Mouse (Mus musculus): ENCODE measurements around the gene Ypel3.
"Not testable (repeated sequence)": the region's sequence is repeated elsewhere in the genome, so short reads cannot be mapped to it uniquely, and the experiment has no call there.

The Ypel3 gene

DNA sequence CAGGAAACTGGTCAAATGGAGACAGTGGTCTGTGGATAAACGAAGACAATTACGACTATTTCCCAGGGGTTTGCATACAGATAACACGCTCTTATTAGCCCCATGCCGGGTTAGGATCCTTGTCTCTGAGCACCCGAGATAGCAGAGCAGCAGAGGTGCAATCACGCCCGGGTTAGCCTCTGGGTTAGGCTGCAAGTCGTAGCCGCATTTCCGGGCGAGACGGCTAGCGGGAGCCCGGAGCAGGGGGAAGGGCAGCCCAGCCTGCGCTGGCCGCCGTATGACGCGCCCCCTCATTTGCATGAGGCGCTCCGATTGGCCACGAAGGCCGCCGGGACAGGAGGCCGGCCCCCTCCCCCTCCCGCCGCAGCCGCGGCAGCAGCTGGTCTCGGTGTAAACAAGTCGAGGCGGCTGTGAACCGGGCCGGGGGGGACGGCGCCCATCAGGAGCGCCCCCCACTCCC, at the start of gene Ypel3:
Ypel3 (plus strand) TSS at position 358 of the 460 bp plus-strand sequence.
- peak; percentile 75 for DNase-seq (ENCODE audit: low spot score)

DNA sequence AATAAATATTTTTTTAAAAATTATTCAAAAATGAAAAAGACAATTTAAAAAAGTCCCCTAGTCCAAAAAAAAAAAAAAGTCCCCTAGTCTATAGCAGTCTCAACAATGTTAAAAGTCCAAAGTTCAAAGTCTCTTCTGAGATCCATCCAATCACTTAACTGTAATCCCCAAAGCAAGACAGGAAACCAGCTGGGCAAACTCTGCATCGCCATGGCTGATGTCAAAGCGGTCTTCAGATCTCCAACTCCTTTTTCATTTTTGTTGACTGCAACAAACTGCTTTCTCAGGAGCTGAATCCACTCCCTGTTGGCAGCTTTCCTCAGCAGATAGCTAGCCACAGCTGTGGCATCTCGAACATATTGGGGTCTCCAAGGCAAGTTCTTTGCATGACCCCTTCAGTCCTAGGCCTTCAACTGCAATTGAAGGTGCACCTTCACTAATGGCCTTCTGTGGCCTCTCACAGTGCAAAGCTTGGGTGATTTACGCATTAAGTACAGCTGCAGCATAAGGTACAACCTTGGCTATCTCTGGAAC, 46.4 kb upstream of the Ypel3 start:
- DNase-seq (ENCODE audit: low spot score), result not testable (repeated sequence)

- DNase-seq (ENCODE audit: low spot score), result no peak
Measured at GRCm38 (mm10) chr7:126736122-126736521, 40.6 kb upstream of the Ypel3 start.

DNA sequence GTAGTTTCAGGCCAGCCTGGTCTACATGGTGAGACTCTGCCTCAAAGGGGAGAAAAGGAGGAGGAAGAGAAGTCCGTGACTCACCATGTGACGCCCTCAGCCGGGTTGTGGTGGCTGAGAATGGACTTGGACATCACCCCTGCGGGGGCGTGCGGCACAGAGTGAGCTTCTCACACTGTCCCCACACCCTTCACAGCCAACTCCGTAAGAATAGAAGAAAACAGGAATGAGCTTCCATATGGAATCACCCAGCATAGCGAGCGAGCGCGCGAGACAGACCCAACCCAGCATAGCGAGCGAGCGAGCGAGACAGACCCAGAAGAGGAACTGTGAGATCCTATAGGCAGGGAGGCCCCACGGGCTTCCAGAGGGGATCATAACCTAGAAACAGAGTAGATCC, 37.2 kb upstream of the Ypel3 start:
- no peak for DNase-seq (ENCODE audit: low spot score)

GRCm38 (mm10) chr7:126740132-126740735, 36.5 kb upstream of the Ypel3 start:
- DNase-seq (ENCODE audit: low spot score), result no peak

GRCm38 (mm10) chr7:126740977-126741376, 35.8 kb upstream of the Ypel3 start:
- DNase-seq (ENCODE audit: low spot score), result no peak

DNA sequence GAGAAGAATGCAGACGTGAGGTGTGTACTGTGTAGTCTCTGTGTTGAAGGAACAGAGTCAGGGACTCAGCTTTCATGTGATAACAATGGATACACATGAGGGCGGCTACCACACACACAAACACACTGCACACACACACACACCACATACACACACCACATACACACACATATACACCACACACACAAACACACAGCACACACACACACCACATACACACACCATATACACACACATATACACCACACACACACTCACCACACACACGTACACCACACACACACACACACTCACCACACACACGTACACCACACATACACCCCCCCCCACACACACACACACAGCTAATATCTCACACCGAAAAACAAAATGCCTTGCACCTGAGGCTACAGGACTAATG, 35.3 kb upstream of the Ypel3 start:
- no peak for DNase-seq (ENCODE audit: low spot score)

- no peak for DNase-seq (ENCODE audit: low spot score)
Measured at GRCm38 (mm10) chr7:126741964-126742482, 34.7 kb upstream of the Ypel3 start.

GRCm38 (mm10) chr7:126746066-126746465, 30.7 kb upstream of the Ypel3 start:
- DNase-seq (ENCODE audit: low spot score), result no peak

DNA sequence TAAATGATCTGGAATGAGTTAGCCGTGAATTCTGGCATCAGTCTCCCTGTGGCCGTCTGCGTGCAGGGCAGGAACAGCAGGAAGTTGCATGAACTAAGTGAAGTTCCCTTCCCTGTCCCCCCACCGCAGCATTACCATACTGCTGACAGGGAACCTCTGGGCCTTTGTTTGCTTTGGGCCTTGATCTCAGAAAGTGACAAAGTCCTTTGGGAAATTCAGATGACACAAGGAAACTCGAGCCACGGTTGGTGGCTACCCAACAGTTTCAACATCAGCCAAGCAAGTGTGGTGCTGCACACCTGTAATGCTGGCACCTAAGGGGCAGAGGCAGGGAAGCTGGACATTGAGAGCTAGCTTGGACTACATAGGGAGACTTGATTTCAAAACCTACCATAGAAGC, 30.0 kb upstream of the Ypel3 start:
- no peak for DNase-seq (ENCODE audit: low spot score)

DNA sequence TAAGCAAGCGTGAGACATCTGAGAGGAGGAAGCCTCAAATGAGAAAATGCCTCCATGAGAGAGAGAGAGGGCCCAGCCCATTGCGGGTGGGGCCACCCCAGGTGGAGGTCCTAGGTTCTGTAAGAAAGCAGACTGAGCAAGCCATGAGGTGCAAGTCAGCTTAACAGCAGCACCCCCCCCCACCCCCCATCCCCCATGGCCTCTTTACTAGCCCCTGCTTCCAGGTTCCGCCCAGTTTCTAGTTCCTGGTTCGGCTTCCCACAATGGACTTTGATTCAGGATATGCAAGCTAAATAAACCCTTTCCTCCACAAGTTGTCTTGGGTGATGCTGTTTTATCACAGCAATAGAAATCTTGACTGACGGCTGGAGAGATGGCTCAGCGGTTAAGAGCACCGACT, 27.9 kb upstream of the Ypel3 start:
- DNase-seq (ENCODE audit: low spot score), result no peak

DNA sequence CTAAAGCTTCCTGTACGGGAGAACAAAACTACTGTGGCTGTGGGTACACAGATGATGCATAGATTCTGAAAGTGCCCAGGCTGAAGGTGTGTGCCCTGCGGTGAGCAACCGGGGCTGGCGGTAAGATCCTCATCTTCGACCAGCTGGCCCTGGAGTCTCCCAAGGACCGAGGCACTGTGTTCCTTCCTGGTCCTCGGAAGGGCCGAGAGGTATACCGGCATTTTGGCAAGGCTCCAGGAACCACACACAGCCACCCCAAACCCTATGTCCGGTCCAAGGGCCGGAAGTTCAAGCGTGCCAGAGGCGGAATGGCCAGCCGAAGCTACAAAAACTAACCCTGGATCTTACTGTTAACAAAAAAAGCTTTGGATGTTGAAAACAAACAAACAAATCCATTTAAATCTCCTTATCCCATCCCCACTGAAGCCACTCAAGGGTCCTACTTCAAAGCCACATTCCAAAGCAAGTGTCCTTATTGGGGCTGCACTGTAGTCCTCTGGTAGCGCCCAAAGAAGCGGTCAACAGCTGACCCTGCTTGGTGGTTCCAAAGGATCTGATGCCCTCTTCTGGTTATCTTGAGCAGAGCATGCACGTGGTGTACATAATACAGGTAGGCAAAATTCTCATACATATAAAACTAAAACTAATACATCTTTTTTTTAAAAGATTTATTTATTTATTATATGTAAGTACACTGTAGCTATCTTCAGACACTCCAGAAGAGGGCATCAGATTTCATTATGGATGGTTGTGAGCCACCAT, 27.0 kb upstream of the Ypel3 start:
- DNase-seq (ENCODE audit: low spot score), result no peak

- DNase-seq (ENCODE audit: low spot score), result no peak
Measured at GRCm38 (mm10) chr7:126754866-126755265, 21.9 kb upstream of the Ypel3 start.

DNA sequence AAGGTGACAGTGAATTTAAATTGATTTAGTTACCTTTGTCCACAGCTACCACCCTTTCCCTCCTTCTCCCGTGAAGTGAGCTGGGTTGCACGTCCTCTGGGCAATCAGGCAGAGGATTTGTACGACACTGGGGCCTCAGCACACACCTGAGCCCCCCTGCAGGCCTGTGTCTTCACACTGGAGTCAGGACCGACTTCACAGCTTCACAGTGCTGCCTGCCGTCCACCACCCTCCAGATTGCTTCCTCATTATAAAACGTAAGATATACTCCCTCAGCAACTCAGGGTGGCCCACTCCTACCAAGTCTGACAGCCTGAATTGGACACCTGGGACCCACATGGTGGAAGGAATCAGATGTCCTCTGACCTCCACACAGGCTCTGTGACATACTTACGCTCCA, 18.2 kb upstream of the Ypel3 start:
- DNase-seq (ENCODE audit: low spot score), result no peak

DNA sequence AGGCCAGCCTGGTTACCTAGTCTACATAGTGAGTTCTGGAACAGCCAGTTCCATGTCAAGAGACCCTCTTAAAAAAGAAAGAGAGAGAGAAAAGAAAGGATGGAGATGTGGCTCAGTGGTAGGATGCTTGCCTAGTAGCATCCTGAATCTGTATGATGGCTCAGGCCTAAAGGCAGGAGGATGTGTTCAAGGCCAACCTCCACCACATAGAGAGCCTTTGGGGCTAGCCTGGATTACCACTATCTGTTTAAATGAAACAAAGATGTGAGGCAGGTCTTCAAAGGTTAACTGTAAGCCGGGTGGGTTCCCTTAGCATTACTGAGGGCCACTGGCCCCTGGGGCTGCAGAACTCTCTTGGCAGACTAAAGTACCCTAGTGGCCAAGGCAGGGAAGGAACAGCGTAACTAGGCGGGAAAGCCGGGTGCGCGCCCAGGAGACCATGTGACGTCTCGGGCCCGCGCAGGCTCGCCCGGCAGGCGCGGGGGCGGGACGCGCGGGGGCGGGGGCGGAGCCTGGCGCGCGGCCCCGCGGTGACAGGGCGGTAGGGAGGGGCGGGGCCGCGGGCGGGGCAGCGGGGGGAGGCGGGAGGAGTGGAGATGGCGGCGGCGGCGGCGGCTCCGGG, 17.6 kb upstream of the Ypel3 start, which contains the start of gene Mapk3:
Mapk3 (plus strand) TSS at position 552 of the 622 bp plus-strand sequence.
- peak; percentile 52 for DNase-seq (ENCODE audit: low spot score)

DNA sequence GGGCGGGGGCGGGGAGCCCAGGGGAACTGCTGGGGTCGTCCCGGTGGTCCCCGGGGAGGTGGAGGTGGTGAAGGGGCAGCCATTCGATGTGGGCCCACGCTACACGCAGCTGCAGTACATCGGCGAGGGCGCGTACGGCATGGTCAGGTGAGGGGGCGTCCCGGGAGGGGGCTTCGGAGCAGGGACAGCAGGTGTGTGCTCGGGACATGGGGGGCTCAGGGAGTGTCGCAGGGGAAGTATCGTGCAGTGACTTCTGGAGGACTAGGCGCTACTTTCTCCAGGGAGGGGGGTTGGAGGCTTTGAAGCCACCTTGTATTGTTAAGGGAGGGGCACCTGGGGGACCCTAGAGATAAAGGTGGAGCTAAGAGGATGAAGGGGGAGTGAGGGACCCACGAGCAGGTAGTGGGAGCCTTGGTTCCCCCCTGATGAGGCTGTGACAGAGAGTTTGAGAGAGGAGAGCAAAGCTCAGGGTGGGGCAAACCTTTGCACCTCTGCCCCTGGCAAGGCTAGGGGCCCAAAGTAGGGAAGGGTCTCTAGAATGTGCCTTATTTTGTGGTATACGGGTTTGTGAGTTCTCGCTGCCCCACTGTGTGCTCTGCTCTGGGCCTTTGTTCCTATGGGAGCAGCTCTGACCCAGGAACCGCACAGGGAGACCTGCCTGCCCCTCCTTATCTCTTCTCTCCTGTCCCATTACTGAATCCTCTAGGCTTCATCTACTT, 16.9 kb upstream of the Ypel3 start:
- no peak for DNase-seq (ENCODE audit: low spot score)

GRCm38 (mm10) chr7:126760391-126760802, 16.4 kb upstream of the Ypel3 start:
- no peak for DNase-seq (ENCODE audit: low spot score)

- no peak for DNase-seq (ENCODE audit: low spot score)
Measured at GRCm38 (mm10) chr7:126760956-126761355, 15.8 kb upstream of the Ypel3 start.

GRCm38 (mm10) chr7:126761529-126762067, 15.2 kb upstream of the Ypel3 start:
- DNase-seq (ENCODE audit: low spot score), result no peak

DNA sequence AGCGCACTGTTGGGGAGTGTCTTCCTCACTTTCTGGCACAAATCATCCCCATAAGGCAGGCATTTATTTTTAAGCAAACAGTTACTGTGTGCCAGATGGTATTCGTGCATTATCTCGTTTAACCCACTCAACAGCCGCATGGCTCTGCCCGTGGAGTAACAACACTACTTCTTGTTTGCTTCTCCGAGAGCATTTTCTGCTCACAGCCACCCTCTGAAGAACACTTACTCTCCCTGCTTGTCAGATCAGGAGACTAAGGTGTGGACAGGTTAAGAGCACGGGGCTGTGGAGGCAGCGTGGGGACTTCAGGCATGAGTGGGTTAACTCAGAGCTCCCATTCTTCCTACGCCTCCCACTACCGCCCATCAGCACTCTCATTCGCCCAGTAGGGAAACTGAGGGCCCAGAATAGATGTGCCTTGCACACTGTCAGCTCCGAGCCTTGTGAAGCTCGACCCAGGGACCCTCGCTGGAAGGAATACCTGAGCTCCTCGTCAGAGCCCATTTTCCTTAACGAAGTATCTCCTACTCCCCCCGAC, 14.2 kb upstream of the Ypel3 start:
- no peak for DNase-seq (ENCODE audit: low spot score)

GRCm38 (mm10) chr7:126765540-126765939, 11.2 kb upstream of the Ypel3 start:
- DNase-seq (ENCODE audit: low spot score), result no peak

All from urinary bladder, postnatal 10 days (tissue).